Mouse (Mus musculus) megakaryocyte, embryonic 14.5 days (primary cell): Measurements from ENCODE around the gene Hsh2d.

ENCODE experiments used
- FLI1 ChIP-seq: IDR thresholded peaks from 2 replicates; pipeline ENCODE4 v1.6.1; 2012; ENCODE audit warnings: low read length, inconsistent platforms, mixed read lengths
- GATA1 ChIP-seq: IDR thresholded peaks from 3 replicates; pipeline ENCODE4 v1.6.1; 2012; ENCODE audit warnings: mixed read lengths, low read length, inconsistent platforms, borderline replicate concordance

GRCm38 (mm10) chr8:72239499-72240402 lies 50.3 kb downstream of the Hsh2d start, which contains the start of gene Ap1m1:
- TF ChIP-seq GATA1 (peak; percentile 25; the same call in 1 of the 3 replicates), FLI1 (peak; percentile 94)
